Mouse (Mus musculus): Measurements from ENCODE around the gene Dlg4.

Gene Dlg4

DNA sequence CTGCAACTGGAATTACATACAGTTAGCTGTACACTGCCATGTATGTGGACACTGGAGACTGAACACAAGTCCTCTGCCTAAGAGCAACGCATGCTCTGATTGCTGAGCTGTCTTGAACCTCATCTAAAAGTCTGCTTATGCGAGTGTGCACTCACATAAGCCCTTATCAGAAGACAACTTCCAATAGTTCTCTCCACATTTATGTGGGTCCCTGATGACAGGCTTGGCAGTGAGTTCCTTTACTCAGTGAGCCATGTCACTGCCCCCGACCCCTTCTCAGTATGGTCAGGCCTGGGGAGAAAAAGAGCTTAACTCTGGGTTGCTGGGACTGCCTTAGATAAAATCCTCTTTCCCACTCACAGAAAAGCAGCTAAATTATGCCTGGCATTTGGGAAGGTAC, at the start of gene Dlg4:
Gene Dlg4, plus strand, starts transcription at position 274 of the 400 bp plus-strand sequence.
- DNase-seq: no peak

DNA sequence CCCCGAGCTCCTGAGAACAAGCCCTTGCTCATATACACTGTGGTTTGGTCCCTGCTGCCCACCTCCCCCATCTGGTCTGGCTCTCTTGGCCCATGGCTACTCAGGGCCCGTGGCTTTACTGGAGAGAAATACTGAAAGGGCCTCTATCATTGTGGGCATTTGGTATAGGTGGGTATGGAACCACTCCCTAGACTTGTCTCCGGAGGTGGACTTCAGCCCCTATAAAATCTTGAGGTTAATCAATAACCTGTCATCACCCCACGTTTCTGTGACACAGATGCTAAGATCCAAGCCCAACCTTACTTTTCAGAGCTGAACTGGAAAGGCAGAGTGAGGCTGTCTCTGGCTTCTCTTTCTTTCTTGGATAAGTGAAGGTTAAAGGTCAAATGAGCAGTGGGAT, 47.9 kb upstream of the Dlg4 start:
- DNase-seq: no peak

DNA sequence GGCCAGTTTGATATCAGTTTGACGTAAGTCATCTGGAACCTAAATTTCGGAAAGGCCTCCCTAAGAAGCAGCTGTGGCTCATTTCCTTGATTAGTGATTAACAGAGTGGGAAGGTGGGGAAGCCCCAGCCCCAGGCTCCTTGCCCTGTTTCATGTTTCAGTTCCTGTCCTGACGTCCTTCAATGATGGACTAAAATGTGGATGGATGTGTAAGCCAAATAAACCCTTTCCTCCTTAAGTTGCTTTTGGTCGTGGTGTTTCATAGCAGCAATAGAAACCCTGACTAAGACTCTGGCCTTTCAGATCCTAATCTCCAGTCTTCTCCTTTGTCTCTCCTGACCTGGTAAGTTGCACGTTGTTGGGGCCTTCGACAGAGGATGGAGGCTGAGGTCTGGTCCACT, 46.5 kb upstream of the Dlg4 start:
- no peak for DNase-seq

DNA sequence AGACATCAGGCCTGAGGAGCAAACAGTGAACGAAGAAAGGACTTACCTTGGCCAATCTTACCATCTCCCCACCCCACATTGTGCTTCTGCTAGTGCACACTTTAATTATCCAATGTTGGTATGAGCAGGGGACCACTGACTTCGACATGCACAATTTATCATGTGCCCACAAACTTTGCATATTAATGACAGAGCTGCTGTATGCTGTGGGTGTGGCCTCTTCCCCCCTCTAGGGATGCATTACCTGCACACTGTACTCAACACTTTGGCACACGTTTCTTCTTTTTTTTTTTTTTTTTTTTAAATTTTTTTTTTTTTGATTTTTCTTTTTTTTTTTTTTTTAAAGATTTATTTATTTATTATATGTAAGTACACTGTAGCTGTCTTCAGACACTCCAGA, 46.0 kb upstream of the Dlg4 start:
- no peak for DNase-seq

DNA sequence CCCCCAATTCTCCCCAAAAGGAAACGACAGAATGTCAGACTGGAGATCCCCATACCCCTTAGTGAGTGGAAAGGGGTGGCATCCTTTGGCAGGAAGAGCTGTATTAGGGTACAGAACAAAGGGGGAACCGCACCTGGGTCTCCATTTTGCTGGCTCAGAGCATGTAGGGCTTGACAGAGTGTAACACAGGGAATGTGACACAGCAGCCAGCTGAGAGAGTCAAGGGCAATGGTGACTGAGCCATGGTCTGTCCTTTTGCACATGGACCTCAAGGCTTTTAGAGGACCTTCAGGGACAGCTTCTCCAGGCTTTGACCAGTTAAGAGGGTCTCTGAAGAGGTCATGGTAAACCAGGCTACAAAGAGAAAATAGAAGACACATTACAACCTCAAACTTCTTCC, 41.8 kb upstream of the Dlg4 start:
- no peak for DNase-seq

DNA sequence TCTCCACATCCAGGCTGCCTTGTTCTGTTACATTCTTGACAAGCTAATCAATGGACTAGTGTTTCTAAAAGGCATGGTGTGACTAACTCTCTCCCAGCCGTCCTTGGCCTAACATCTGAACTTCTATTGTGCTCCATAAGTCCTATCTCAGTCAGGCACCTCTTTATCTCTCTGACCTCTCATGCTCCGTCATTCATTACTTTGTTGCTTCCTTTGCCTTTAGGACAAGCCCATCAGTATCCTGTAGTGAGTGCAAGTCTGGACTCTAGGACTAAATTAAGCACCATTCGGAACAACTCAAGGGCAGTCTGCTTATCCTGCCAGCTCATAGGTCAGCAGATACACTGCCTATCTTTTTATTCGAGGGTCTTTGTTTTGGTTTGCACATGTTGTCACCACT, 40.5 kb upstream of the Dlg4 start:
- DNase-seq: no peak

DNA sequence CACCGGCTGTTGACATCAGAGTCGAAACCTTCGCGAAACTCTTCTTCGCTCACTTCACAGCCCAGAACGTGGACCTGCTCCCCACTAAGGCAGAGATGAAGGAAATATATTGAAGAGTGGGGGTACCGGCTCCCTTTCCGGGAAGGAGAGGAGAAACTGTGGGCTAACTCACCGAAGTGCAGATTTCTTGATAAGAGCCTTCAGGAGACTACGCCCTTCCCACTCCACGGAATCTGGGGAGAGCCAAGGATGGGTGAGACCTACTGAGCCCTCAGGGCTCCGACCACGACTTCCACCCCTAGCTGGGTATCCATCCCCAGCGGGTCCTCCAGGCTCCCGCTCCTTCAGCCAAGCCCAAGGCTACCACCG, 36.9 kb upstream of the Dlg4 start:
- no peak for DNase-seq

DNA sequence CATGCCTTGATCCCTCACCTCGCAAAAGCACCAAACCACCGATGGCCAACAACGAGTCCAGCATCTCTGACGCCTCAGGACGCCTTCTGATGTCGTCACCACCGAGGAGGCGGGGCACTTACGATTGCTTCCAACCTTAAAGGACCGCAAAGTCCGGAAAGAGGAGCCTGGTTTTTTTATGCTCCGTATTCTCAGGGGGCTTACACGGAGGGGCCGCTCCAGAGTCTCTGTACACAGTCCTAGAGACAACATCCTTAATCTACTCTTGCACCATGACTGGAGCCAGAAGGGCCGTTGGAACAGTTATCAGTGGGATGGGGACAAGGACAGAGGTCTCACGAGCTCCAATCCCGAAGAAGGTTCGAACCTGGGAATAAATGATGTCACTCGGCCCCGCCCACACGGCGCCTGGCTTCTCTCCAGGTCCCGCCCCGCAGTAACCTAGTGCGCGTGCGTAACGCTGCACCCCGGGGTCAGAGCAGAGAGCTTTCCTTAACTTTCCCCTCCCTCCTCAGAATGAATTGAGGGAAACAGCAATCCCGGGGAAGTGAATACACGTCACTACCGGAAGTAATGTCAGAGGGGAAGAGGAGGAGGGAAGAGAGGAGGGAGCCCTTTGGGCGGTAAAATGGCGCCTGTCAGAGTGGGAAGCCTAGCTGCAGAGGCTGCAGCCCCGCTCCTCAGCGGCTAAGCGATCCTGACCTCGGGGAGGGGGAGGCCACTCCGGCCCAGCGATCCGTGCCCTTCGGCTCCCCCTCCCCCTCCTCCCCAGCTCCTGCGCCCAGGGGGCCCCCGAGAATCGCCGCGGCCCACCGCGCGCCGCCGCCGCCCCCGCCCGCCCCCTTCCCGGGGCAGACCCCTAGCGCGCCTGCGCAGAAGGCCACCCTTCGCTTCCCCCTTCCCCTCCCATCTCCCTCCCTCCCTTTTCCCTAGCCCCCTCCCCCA, 36.3 kb upstream of the Dlg4 start:
- peak; percentile 98 for DNase-seq

DNA sequence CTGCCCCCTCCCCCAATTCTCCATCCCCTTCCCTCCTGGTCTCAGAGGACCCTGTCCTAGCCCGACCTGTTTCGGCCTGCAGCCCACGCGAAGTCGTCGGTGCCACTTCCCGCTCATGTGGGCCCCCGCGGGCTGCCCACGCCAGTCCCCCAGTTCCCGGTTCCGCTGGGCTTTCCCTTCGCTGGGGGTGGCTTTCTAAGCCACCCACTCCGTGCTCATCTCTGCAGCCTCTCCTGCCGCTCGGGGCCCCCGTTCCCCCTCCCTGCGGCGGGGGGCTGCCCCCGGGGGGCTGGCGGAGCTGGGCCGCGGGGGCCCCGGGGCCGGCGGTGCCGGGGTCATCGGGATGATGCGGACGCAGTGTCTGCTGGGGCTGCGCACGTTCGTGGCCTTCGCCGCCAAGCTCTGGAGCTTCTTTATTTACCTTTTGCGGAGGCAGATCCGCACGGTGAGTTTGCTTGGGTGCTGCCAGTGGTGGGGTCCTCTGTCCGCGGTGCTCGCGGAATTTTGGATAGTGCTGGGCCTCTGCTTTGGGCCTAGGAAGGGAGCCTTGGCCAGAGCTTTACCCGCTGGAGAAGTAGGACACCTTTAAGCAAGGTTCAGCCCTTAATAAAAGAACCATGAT, 35.5 kb upstream of the Dlg4 start, which contains the start of gene Ctdnep1:
Gene Ctdnep1, plus strand, starts transcription at position 16 of the 622 bp plus-strand sequence.
- no peak for DNase-seq

DNA sequence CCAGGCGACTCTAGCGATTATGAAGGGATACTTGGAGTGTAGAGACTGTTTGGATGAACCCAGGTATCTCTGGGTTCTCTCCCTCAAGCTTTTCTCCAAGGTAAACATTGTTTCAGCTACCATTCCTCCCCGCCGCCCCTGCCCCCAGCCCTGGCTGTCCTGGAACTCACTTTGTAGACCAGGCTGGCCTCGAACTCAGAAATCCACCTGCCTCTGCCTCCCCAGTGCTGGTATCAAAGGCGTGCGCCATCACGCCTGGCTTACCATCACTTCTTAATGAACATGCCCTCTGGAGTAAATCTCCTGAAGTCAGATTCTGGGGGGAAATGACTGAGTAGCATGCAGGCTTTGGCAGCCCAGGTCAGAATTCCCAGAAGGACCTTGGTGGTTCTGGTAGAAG, 34.5 kb upstream of the Dlg4 start, which contains the start of gene Elp5:
Gene Elp5, minus strand, starts transcription at position 293 of the 400 bp plus-strand sequence.
- DNase-seq: no peak

DNA sequence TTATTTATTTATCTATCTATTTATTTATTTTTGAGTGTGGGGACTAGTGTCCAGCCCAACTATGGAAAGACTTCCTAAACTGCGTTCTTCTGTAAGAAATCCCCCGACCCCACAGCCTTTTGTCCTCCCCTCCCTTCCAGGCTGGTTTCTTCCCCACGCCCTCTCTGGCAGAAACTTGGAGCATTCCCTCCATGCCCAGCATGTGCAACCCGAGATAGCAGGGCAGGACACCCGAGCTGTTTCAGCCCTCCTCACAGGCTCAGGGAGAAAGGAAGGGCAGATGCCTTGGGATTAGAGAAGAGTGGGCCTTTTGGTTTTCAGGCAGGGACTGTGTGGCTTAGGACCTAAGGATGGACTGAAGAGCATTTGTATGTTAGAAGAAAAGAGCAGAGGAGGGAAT, 33.9 kb upstream of the Dlg4 start:
- no peak for DNase-seq

DNA sequence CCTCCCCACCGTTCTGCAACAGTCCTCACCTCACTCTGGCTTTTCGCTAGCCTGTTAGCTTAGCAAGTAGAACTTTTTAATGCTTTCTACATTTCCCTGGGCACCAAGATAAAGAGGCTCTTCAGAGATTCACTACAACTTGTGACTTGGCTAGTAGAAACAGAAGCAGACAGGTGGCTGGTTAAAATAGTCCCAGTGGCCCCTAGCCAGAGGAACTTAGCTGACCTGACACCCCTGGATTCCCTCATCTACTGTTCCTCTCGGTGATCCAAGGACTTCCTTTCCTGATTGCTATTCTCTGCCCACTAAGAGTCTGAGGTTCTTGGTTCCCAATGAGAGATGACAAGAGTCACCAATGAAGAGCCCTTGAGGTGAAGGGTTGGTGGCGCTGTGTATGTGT, 33.4 kb upstream of the Dlg4 start:
- DNase-seq: no peak

DNA sequence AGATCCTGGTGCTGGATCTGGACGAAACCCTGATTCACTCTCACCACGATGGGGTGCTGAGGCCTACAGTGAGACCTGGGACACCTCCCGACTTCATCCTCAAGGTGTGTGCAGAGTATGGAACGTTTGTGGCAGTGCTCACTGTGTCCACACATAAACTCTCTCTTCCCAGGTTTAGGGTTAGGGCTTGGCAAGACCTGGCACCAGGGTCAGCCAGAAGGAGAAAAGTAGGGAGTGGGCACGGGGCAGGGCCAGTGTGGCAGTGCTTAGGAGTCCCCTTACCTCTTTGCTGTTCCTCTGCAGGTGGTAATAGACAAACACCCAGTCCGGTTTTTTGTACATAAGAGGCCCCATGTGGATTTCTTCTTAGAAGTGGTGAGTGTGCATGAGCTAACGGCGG, 32.3 kb upstream of the Dlg4 start:
- DNase-seq: no peak

DNA sequence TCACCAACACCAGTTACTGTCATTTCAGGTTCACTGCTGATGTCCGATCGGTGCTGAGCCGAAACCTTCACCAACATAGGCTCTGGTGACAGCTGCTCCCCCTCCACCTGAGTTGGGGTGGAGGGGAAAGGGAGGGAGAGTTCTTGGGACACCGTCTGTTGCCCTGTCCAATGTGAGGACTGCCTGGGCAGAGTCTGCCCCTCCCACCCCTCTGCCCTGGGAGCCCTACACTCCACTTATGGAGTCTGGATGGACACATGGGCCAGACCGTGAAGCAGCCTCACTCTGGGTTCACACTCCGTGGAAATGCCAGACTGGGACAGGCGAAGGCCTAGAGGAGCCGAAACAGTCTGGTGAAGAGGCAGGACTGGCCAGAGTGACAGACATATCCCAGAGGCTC, 26.8 kb upstream of the Dlg4 start:
- DNase-seq: no peak

DNA sequence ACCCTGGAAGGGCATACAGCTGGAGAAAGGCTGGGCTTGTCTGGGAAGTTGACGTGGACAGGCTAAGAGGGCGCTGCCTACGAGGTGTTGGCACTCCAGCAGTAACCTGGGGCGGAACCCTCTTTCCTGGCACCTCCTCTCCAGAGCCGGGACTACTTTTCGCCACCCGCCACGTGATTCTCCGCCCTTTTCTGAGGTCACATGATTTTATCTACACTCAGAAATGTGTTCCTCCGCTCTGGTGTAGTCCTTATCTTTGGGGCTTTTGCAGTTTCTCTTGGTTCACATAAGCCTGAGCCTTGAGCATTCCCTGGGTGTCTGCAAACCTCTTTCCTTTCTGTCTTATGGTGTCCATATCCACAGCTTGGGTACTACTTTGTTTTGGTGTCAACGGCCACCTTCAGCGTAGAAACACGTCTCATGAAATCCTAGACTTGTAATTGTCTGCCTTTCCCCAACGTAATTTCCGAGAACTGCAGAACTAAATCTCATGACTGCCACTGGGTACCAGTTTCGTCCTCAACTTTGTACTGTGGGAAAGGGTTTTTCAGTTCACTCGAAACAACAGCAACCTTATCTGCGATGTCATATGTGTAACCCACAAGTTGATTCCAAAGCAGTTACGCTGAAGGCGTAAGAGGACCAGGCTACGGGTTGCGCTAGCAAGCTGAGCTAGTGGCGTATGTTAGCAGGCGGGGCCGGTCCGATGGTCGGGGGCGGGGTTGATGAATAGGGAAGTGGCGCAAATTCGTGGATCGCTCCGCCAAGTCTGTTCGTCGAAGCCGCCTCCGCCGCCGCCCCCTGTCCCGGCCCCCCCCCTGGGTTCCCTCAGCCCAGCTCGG, 25.7 kb upstream of the Dlg4 start, which contains the start of gene Gabarap:
Gene Gabarap, plus strand, starts transcription at position 294 of the 842 bp plus-strand sequence.
- peak; percentile 96 for DNase-seq

DNA sequence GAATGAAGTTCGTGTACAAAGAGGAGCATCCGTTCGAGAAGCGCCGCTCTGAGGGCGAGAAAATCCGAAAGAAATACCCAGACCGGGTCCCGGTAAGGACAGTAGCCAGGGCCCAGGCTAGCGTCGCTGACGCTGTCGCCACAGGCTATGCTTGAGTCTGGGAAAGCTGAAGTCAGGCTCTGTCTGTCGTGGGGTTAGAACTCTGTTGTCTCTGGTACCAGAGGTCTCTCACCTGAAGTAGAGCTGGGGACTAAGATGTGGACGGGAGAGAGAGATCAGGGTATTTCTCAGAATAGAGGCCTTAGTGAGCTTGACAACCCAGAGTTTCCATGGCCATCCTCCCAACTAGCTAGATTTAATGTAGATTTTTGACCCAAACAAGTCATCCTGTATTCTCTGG, 25.0 kb upstream of the Dlg4 start:
- DNase-seq: no peak

DNA sequence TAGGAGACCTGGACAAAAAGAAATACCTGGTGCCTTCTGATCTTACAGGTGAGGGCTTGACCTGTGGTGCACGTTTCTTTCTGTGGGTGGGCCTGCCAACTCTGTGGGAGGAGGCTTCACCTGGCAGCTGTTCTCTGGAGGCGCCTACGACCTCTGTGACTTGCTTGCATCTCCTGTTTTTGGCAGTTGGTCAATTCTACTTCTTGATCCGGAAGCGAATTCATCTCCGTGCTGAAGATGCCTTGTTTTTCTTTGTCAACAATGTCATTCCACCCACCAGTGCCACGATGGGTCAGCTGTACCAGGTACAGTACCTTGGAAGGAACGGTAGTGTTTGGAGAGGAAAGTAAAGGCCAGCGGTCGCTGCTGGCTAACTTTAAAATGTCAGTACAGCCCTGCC, 24.3 kb upstream of the Dlg4 start:
- peak; percentile 62 for DNase-seq

DNA sequence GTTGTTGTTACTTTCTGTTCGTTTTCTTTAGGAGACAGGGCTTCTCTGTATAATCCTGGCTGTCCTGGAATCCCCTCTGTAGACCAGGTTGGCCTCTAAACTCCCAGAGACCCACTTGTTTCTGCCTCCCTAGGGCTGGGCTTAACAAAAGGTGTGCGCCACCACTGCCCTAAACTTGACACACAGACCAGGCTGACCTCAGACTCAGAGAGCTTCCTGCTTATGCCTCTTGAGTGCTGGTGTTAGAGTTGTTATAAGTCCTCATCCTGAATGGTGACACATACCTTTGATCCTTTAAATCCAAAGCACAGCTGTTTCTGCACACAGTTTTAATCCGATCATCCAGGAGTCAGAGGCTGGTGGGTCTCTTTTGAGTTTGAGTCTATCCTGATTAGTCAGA, 23.8 kb upstream of the Dlg4 start:
- no peak for DNase-seq

DNA sequence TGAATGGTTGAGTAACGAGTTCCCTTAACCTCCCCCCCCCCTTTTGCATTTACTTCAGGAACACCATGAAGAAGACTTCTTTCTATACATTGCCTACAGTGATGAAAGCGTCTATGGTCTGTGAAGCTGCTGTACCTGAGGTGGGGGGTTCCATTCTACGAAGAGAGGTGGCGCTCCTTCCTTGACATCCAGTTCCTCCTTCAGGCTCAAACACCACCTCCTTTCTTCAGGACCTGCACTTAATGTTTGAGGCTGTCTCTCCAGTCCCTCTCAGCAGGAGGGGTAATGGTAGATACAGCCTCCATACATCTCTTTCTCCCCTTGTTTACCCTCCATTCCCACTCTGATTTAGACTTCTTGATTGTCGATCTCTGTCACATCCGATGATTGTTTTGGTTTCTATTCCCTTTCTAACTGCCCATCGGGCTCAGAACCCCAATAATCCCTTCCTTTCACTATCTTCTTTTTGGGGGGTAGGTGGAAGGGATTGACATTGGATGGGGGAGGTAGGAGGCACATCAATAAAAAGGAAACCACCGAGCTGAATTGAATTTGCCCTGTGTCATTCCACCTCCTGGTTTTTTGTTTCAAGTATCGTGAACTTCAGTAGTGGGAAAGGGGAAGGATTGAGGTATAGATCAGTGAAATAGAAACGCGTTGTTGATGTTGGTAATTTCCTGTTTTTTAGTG, 22.2 kb upstream of the Dlg4 start:
- DNase-seq: peak; percentile 24

DNA sequence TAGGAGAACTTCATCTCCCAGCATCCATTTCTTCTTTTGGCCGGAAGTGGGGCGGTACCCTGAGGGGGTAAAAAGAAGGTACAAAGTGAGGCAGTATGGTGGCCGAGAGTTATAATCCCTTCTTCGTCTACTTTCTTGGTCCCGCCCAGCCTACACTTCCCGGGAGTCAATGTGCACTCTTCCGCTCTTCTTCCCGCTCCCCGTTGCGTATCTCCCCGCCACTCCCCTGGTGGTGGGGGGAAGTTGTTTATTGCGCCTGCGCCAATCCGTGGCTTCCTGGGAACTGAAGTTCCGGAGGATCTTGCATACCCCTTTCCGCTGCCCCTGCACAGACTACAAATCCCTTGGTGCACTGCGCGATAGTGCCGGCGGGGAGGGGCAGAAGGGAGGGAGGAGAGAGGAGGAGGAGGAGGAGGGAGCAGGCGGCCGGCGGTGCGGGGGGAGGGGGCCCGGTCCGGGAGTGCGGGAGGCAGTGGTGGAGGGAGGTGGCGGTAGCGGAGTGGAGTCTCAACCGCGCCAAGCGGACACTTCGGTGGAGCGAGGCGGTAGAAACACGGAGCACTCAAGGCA, 21.3 kb upstream of the Dlg4 start, which contains the start of gene Phf23:
Gene Phf23, plus strand, starts transcription at position 387 of the 570 bp plus-strand sequence.
- DNase-seq: peak; percentile 99

DNA sequence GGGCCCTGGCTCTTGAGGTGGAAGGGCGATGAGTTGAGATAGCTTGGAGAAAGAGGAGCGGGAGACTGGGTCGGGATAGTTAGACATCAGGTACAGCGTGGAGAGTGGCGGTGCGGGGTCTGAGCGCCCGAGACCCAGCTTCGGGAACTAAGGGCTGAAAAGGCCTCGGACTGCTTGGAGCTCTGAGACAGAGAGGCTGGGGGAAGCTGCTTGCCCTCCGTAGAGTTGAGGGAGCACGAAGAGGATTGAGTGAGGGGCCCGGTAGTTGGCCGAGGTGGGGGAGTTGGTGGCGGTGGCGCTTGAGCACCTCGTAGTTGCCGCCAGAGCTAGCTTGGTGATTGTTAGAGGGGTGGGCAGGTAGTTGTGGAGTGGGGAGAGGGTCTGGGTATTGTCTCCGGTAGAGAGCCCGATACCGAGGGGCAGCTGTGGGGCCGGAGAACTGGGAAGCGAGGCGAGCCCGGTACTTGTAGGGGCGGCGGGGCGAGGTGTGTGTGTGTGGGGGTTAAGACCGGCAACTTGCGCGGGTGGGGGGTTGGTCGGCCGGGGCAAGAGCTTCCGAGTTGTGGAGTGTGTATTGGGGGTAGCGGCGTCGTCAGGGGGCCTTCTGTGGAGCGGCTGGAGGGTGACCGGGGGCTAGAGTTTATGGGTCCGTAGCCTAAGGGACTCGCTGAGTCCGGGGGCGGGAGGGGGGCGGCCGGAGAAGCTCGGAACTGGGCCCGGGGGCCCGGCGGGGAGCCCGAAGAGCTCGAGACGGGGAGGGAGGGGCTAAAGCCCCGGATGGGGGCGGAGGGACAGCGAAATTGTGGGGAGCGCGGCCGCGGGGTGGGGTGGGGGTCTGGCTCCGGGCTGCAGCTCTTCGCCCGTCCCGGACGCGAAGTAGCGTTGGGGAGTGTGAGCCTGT, 20.3 kb upstream of the Dlg4 start:
- DNase-seq: peak; percentile 49
